Mouse (Mus musculus): Measurements from ENCODE around the gene Krt80. TPM values are rescaled to one million over a fixed set of nuclear protein-coding genes. Genes with fewer than 3 reads are reported as not detected.
A peak's percentile ranks its signal among the peaks of the same experiment; 100 is the strongest.

Krt80 gene
- polyA plus RNA-seq, 1 experiment from 2014 or later: 1.2 TPM

- H3K27me3 ChIP-seq (replicated peaks; ENCODE audit: control insufficient read depth, insufficient read depth, low read length): no peaks in the 10 kb centered on the region
- no peaks in the 10 kb centered on the region for H3K36me3 ChIP-seq (ENCODE audit: control insufficient read depth, insufficient read depth, low read length)
- H3K9ac ChIP-seq (ENCODE audit: low read depth, low read length): no peak overlapping the region
- H3K27ac ChIP-seq (ENCODE audit: low read length): no peak overlapping the region
- no peak overlapping the region for H3K4me3 ChIP-seq (ENCODE audit: low read length)
- peaks cover 19% of the 10 kb centered on the region for H3K4me1 ChIP-seq (ENCODE audit: control insufficient read depth, insufficient read depth, low read length)
- WGBS: 85% methylated on average over 5 of the region's 5 CpGs
- no peaks in the 10 kb centered on the region for H3K9me3 ChIP-seq (ENCODE audit: control insufficient read depth, low read length)
- no peak for ATAC-seq
- H3K4me2 ChIP-seq (ENCODE audit: low read depth, low read length): no peak overlapping the region
Measured at GRCm38 (mm10) chr15:101322106-101322505, 47.9 kb downstream of the Krt80 start.

DNA sequence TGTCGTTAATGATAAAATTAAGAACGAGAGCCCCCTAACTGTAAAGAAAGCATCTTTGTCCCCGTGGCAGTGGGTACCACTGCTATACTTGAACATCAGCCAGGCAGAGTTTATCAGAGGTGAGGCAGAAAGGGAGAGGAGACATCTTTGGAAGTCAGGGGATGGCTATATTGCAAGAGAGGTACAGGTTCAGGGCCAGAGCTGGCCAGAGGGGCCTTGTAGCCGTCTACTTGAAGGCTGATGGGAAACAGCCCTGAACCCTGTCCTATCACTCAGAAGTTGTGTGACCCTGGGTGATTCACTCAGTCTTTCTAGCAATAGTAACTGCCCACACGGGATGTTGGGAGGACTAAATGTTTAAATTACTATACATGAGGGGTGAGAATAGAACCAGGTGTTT, 48.8 kb downstream of the Krt80 start:
- no peaks in the 10 kb centered on the region for H3K9me3 ChIP-seq (ENCODE audit: control insufficient read depth, low read length)
- 29% methylated on average over 5 of the region's 5 CpGs for WGBS
- 0 out of 2 replicates have a peak overlapping the region, but pooled peaks have one; percentile 1 for H3K9ac ChIP-seq (ENCODE audit: low read depth, low read length)
- peaks cover 22% of the 10 kb centered on the region for H3K4me1 ChIP-seq (ENCODE audit: control insufficient read depth, insufficient read depth, low read length)
- H3K4me3 ChIP-seq (ENCODE audit: low read length): no peak overlapping the region
- H3K36me3 ChIP-seq (ENCODE audit: control insufficient read depth, insufficient read depth, low read length): no peaks in the 10 kb centered on the region
- H3K4me2 ChIP-seq (ENCODE audit: low read depth, low read length): no peak overlapping the region
- H3K27ac ChIP-seq (ENCODE audit: low read length): peak overlapping the region; percentile 47; the same call in 1 of the 2 replicates
- no peak for ATAC-seq
- no peaks in the 10 kb centered on the region for H3K27me3 ChIP-seq (replicated peaks; ENCODE audit: control insufficient read depth, insufficient read depth, low read length)

DNA sequence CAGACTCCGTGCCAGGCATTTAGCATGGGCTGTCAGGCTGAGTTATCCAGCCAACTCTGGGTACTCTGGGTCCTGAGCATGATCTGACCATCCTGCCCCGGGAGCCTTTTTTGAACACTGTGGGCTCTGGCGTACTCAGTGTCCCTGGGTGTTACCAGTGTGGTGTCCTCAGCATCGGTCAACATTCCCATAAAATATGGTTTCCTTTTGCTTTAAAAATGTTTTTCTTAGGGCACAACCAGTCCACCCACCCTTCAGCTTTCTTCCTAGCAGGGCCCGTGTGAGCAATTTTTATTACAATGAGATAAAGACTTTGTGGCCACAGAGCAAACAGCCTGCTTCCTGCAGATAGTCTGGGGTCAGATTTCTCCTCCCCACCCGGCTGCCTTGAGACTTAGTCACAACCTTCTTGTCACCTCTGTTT, 49.3 kb downstream of the Krt80 start:
- no peak overlapping the region for H3K4me3 ChIP-seq (ENCODE audit: low read length)
- H3K4me2 ChIP-seq (ENCODE audit: low read depth, low read length): no peak overlapping the region
- peak; percentile 65 for ATAC-seq
- H3K27ac ChIP-seq (ENCODE audit: low read length): peak overlapping the region; percentile 6; the same call in 1 of the 2 replicates
- peaks cover 22% of the 10 kb centered on the region for H3K4me1 ChIP-seq (ENCODE audit: control insufficient read depth, insufficient read depth, low read length)
- 32% methylated on average over 6 of the region's 6 CpGs for WGBS
- H3K9me3 ChIP-seq (ENCODE audit: control insufficient read depth, low read length): no peaks in the 10 kb centered on the region
- H3K27me3 ChIP-seq (replicated peaks; ENCODE audit: control insufficient read depth, insufficient read depth, low read length): no peaks in the 10 kb centered on the region
- 0 out of 2 replicates have a peak overlapping the region, but pooled peaks have one; percentile 1 for H3K9ac ChIP-seq (ENCODE audit: low read depth, low read length)
- H3K36me3 ChIP-seq (ENCODE audit: control insufficient read depth, insufficient read depth, low read length): no peaks in the 10 kb centered on the region

GRCm38 (mm10) chr15:101320010-101320617, 49.8 kb downstream of the Krt80 start:
- ATAC-seq: no peak
- Histone ChIP-seq H3K27ac (ENCODE audit: low read length) (peak overlapping the region; percentile 43; the same call in 1 of the 2 replicates), H3K4me1 (ENCODE audit: control insufficient read depth, insufficient read depth, low read length) (peaks cover 22% of the 10 kb centered on the region)

GRCm38 (mm10) chr15:101318889-101319765, 50.8 kb downstream of the Krt80 start:
- WGBS: 46% methylated on average over 14 of the region's 14 CpGs
- Histone ChIP-seq H3K9ac (ENCODE audit: low read depth, low read length) (no peak overlapping the region; the same call in 1 of the 2 replicates), H3K27me3 (replicated peaks; ENCODE audit: control insufficient read depth, insufficient read depth, low read length) (no peaks in the 10 kb centered on the region), H3K4me1 (ENCODE audit: control insufficient read depth, insufficient read depth, low read length) (peaks cover 22% of the 10 kb centered on the region), H3K9me3 (ENCODE audit: control insufficient read depth, low read length) (no peaks in the 10 kb centered on the region), H3K36me3 (ENCODE audit: control insufficient read depth, insufficient read depth, low read length) (no peaks in the 10 kb centered on the region), H3K4me3 (ENCODE audit: low read length) (no peak overlapping the region), H3K4me2 (ENCODE audit: low read depth, low read length) (no peak overlapping the region), H3K27ac (ENCODE audit: low read length) (peak overlapping the region; percentile 43)
- ATAC-seq: no peak

More at GRCm38 (mm10) chr15:101320010-101320617, 49.8 kb downstream of the Krt80 start:
- H3K4me3 ChIP-seq (ENCODE audit: low read length): no peak overlapping the region
- no peak overlapping the region for H3K9ac ChIP-seq (ENCODE audit: low read depth, low read length)
- H3K4me2 ChIP-seq (ENCODE audit: low read depth, low read length): no peak overlapping the region
- WGBS: 72% methylated on average over 6 of the region's 6 CpGs
- no peaks in the 10 kb centered on the region for H3K36me3 ChIP-seq (ENCODE audit: control insufficient read depth, insufficient read depth, low read length)
- no peaks in the 10 kb centered on the region for H3K27me3 ChIP-seq (replicated peaks; ENCODE audit: control insufficient read depth, insufficient read depth, low read length)
- no peaks in the 10 kb centered on the region for H3K9me3 ChIP-seq (ENCODE audit: control insufficient read depth, low read length)

DNA sequence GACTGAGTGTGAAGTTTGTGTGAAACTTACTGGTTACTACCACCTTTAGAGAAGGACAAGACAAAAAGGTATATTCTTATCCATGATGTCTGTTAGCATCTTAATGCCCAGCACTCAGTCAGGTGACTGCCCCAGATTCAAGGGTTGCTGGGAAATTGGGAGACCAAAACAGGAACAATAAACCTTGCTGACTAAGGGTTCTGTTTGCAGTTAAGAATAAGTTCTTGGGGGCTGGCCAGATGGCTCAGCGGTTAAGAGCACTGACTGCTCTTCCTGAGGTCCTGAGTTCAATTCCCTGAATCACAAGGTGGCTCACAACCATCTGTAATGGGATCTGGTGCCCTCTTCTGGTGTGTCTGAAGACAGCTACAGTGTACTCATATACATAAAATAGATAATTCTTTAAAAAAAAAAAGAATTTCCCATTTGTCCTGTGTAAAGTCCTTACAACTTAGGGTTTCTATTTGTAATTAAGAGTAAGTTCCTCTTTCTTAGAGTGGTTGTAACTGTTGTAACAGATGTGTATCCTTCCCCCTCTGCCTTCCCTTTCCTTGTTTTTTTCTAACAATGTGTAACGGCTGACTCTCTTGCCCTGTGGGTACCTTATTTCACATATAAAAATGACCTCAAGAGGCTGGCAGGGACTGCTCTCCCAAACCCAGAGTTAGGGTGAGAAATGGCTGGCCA, 52.0 kb downstream of the Krt80 start:
- 80% methylated on average over 2 of the region's 2 CpGs for WGBS
- Histone ChIP-seq H3K27me3 (replicated peaks; ENCODE audit: control insufficient read depth, insufficient read depth, low read length) (no peaks in the 10 kb centered on the region), H3K4me3 (ENCODE audit: low read length) (no peak overlapping the region), H3K4me2 (ENCODE audit: low read depth, low read length) (no peak overlapping the region), H3K4me1 (ENCODE audit: control insufficient read depth, insufficient read depth, low read length) (peaks cover 22% of the 10 kb centered on the region), H3K9ac (ENCODE audit: low read depth, low read length) (no peak overlapping the region), H3K27ac (ENCODE audit: low read length) (no peak overlapping the region), H3K36me3 (ENCODE audit: control insufficient read depth, insufficient read depth, low read length) (no peaks in the 10 kb centered on the region), H3K9me3 (ENCODE audit: control insufficient read depth, low read length) (no peaks in the 10 kb centered on the region)
- no peak for ATAC-seq

GRCm38 (mm10) chr15:101316913-101317813, 52.8 kb downstream of the Krt80 start:
- no peaks in the 10 kb centered on the region for H3K9me3 ChIP-seq (ENCODE audit: control insufficient read depth, low read length)
- no peak overlapping the region for H3K4me3 ChIP-seq (ENCODE audit: low read length)
- H3K27ac ChIP-seq (ENCODE audit: low read length): no peak overlapping the region
- 61% methylated on average over 18 of the region's 18 CpGs for WGBS
- no peaks in the 10 kb centered on the region for H3K27me3 ChIP-seq (replicated peaks; ENCODE audit: control insufficient read depth, insufficient read depth, low read length)
- H3K4me1 ChIP-seq (ENCODE audit: control insufficient read depth, insufficient read depth, low read length): peaks cover 22% of the 10 kb centered on the region
- no peak for ATAC-seq
- no peak overlapping the region for H3K9ac ChIP-seq (ENCODE audit: low read depth, low read length)
- no peak overlapping the region for H3K4me2 ChIP-seq (ENCODE audit: low read depth, low read length)
- no peaks in the 10 kb centered on the region for H3K36me3 ChIP-seq (ENCODE audit: control insufficient read depth, insufficient read depth, low read length)

DNA sequence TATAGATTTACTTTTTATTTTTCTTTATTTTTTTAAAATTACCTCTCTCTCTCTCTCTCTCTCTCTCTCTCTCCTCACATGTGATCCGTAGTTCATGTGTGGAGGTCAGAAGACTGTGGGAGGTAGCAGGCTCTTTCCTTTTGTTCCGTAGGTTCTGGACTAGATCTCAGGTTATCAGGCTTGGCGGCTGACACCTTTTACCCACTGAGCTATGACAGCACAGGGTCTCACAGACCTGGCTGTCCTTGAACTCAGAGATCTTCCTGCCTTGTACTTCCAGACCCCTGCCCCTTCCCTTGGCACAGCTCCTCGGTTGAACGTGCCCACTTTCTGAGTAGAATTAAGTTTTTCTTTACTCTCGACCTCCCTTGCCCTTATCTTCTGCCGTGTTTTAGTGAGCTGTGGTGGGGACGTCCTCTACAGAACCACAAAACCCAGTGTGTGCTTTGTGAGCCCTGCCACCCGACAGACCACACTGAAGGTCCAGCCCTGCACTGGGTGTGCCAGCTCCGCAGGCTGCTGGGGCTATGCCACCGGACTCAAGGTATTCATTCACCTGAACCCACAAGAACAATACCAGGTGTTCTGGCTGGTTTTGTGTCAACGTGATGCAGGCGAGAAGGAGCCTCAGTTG, 53.6 kb downstream of the Krt80 start:
- Histone ChIP-seq H3K4me1 (ENCODE audit: control insufficient read depth, insufficient read depth, low read length) (peaks cover 21% of the 10 kb centered on the region), H3K36me3 (ENCODE audit: control insufficient read depth, insufficient read depth, low read length) (no peaks in the 10 kb centered on the region), H3K9ac (ENCODE audit: low read depth, low read length) (no peak overlapping the region), H3K27ac (ENCODE audit: low read length) (no peak overlapping the region), H3K27me3 (replicated peaks; ENCODE audit: control insufficient read depth, insufficient read depth, low read length) (no peaks in the 10 kb centered on the region), H3K4me3 (ENCODE audit: low read length) (peak overlapping the region; percentile 42; the same call in 1 of the 2 replicates), H3K9me3 (ENCODE audit: control insufficient read depth, low read length) (no peaks in the 10 kb centered on the region), H3K4me2 (ENCODE audit: low read depth, low read length) (peak overlapping the region; percentile 62)
- no peak for ATAC-seq
- WGBS: 62% methylated on average over 13 of the region's 13 CpGs
